Mouse (Mus musculus) lung, adult 2 months (tissue): ENCODE results near the gene Teddm3.

Experiments used
- CTCF ChIP-seq: fragments of 200-500 bp; IDR thresholded peaks from 2 replicates; pipeline ENCODE4 v1.5.1; 2011; ENCODE audit warnings: mild to moderate bottlenecking, low read length, control low read depth; ENCODE audit not compliant: insufficient read depth
- POLR2A ChIP-seq: fragments of 200-500 bp; IDR thresholded peaks from 2 replicates; pipeline ENCODE4 v1.6.1; 2011; ENCODE audit warnings: low read depth, mild to moderate bottlenecking, control low read depth, low read length, borderline replicate concordance; ENCODE audit errors: extremely low read depth

DNA sequence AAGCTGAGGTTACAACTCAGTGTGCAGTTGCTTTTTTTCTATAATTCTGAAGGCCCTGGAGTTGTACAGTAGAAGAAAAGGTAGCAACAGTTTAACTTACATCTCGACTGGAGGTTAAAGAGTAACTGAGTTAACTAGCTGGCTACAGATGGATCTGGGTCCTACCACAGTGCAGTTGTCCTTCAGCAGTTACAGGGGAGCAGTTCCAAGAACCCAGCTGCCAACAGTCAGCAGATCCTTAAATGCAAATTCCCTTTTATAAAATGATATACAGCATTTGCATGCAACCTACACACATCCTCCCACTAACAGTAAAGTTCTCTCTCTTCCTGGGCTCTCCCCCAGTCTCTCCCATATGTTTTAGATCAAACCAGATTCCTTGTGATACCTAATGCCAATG, 28.3 kb upstream of the Teddm3 start:
- TF ChIP-seq CTCF (no peak), POLR2A (no peak)
